Mouse (Mus musculus): ENCODE results near the gene Vmn2r3. TPM values are rescaled to one million over a fixed set of nuclear protein-coding genes. Genes with fewer than 3 reads are reported as not detected.
"Not testable (repeated sequence)": the region's sequence is repeated elsewhere in the genome, so short reads cannot be mapped to it uniquely, and the experiment has no call there.

The Vmn2r3 gene
- total RNA-seq (2021) (not detected), polyA plus RNA-seq (2012; rRNA removed) (not detected in 2 replicates)
- long read RNA-seq, result 0 reads

DNA sequence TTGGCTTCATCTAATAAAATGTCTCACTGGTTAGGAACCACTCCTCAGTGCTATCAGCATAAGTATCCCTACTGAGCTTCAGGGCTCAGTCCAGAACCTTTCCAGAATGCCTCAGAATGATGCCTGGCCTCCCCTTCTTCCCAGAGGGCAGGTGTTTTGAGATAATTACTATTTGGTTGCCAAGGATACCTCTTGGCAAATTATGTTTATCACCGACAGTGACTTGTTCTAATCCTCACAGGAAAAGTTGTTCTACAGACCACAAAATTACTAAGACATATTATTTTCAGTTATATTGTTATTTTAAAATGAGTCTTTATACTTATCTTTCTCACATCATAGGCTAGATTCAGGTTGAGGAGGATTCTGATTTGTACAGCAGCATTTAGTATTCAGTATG lies at the start of gene Vmn2r3:
Gene Vmn2r3 (minus strand): TSS at position 101 of the 400 bp plus-strand sequence.
- Histone ChIP-seq H3K4me3 (no peak within 1 kb of the TSS), H3K4me1 (ENCODE audit: control insufficient read depth, insufficient read depth, low read length) (no peaks in the 10 kb centered on the region), H3K27me3 (ENCODE audit: control insufficient read depth, insufficient read depth, low read length) (no peaks in the 10 kb centered on the region), H3K27ac (no peak within 1 kb of the TSS), H3K9ac (ENCODE audit: low read depth, low read length) (no peak within 1 kb of the TSS), H3K79me2 (replicated peaks; ENCODE audit: control insufficient read depth, insufficient read depth, low read length) (no peaks in the 10 kb centered on the region), H3K36me3 (ENCODE audit: control insufficient read depth, insufficient read depth, low read length) (no peaks in the 10 kb centered on the region)
- intact Hi-C loops (cut with DNase I), result no loop called here
- TF ChIP-seq EP300 (IDR thresholded peaks at IDR 0.05; ENCODE audit: insufficient read depth, low read depth, low read length) (no peak), CTCF (IDR thresholded peaks at IDR 0.05) (no peak), POLR2A (IDR thresholded peaks at IDR 0.05; ENCODE audit: insufficient read depth, low read depth, low read length) (no peak)
- no peak for DNase-seq
- 73% methylated on average over 1 of the region's 1 CpGs for WGBS

DNA sequence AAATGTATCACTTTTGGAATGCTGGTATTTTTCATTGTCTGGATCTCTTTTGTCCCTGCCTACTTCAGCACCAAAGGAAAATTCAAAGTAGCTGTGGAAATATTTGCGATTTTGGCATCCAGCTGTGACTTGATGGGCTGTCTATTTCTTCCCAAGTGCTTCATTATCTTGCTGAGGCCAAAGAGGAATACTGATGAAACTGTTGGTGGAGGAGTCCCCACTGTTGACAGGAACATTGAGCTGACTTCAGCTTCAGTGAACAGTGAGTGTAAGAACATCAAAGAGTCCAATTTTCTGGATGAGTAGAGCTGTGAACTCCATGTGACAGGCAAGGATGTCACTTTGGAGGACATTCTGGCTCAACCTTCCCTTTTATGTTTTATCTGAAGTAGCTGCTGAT lies 43.0 kb upstream of the Vmn2r3 start:
- no peak for DNase-seq
- H3K27me3 ChIP-seq (ENCODE audit: control insufficient read depth, insufficient read depth, low read length), result no peaks in the 10 kb centered on the region
- H3K27ac ChIP-seq, result no peak overlapping the region
- no peaks in the 10 kb centered on the region for H3K4me1 ChIP-seq (ENCODE audit: control insufficient read depth, insufficient read depth, low read length)
- no peak overlapping the region for H3K9ac ChIP-seq (ENCODE audit: low read depth, low read length)
- 49% methylated on average over 1 of the region's 1 CpGs for WGBS
- H3K4me3 ChIP-seq, result no peak overlapping the region
- intact Hi-C loops (cut with DNase I), result no loop called here
- no peaks in the 10 kb centered on the region for H3K36me3 ChIP-seq (ENCODE audit: control insufficient read depth, insufficient read depth, low read length)
- TF ChIP-seq EP300 (IDR thresholded peaks at IDR 0.05; ENCODE audit: insufficient read depth, low read depth, low read length) (no peak), POLR2A (IDR thresholded peaks at IDR 0.05; ENCODE audit: insufficient read depth, low read depth, low read length) (no peak), CTCF (IDR thresholded peaks at IDR 0.05) (no peak)
- H3K79me2 ChIP-seq (replicated peaks; ENCODE audit: control insufficient read depth, insufficient read depth, low read length), result no peaks in the 10 kb centered on the region

DNA sequence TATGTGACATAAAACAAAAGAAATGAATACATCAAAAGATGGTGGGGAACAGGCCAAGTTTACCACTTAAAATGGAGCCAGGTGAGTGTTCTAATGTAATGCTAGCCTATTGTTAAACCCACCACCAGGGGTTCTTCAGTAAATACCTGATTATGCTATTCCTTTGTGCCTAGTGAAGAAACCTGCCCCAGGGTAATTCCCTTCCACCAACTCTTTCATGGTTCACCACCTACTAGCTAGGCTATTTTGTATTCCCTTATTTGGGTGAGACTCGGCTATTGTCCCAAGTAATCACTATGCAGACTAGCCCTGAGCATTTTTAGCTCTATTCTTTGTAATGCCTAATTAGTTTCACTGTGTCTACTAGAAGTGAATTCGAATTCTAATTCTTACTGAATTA lies 32.3 kb upstream of the Vmn2r3 start:
- Histone ChIP-seq H3K79me2 (replicated peaks; ENCODE audit: control insufficient read depth, insufficient read depth, low read length) (no peaks in the 10 kb centered on the region), H3K9ac (ENCODE audit: low read depth, low read length) (no peak overlapping the region), H3K4me3 (no peak overlapping the region), H3K27me3 (ENCODE audit: control insufficient read depth, insufficient read depth, low read length) (no peaks in the 10 kb centered on the region), H3K36me3 (ENCODE audit: control insufficient read depth, insufficient read depth, low read length) (no peaks in the 10 kb centered on the region), H3K27ac (no peak overlapping the region), H3K4me1 (ENCODE audit: control insufficient read depth, insufficient read depth, low read length) (no peaks in the 10 kb centered on the region)
- intact Hi-C loops (cut with DNase I), result no loop called here
- no peak for TF ChIP-seq CTCF (IDR thresholded peaks at IDR 0.05)
- no peak for TF ChIP-seq POLR2A (IDR thresholded peaks at IDR 0.05; ENCODE audit: insufficient read depth, low read depth, low read length)
- no peak for TF ChIP-seq EP300 (IDR thresholded peaks at IDR 0.05; ENCODE audit: insufficient read depth, low read depth, low read length)
- 76% methylated on average over 2 of the region's 2 CpGs for WGBS
- DNase-seq, result no peak

DNA sequence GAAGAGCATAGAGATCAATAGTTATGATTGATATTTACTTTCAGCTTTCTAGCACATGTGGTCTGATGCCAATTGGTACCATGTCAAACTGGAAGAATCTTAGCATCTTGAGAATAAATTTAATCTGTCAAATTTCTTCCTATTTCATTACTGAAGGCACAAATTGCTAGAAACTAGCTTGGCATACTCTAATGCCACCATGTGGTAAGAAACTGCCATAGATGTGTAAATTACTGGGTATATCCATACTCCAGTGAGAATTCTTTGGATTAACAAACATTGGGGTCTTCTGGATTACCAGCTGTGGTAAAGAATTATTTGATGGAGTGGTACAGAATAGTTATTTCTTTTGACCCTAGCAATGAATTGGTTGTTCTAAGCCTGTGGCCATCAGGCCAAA lies 17.3 kb upstream of the Vmn2r3 start:
- intact Hi-C loops (cut with DNase I), result loop anchor here (2.0 kb wide), 1 partner anchor 268 kb away; no protein-coding TSS in a partner anchor
- Histone ChIP-seq H3K79me2 (replicated peaks; ENCODE audit: control insufficient read depth, insufficient read depth, low read length) (no peaks in the 10 kb centered on the region), H3K4me3 (no peak overlapping the region), H3K4me1 (ENCODE audit: control insufficient read depth, insufficient read depth, low read length) (no peaks in the 10 kb centered on the region), H3K9ac (ENCODE audit: low read depth, low read length) (no peak overlapping the region), H3K27ac (no peak overlapping the region), H3K36me3 (ENCODE audit: control insufficient read depth, insufficient read depth, low read length) (no peaks in the 10 kb centered on the region), H3K27me3 (ENCODE audit: control insufficient read depth, insufficient read depth, low read length) (no peaks in the 10 kb centered on the region)
- TF ChIP-seq EP300 (IDR thresholded peaks at IDR 0.05; ENCODE audit: insufficient read depth, low read depth, low read length), result no peak
- no peak for TF ChIP-seq POLR2A (IDR thresholded peaks at IDR 0.05; ENCODE audit: insufficient read depth, low read depth, low read length)
- peak; percentile 63 for TF ChIP-seq CTCF (IDR thresholded peaks at IDR 0.05)
- no peak for DNase-seq

DNA sequence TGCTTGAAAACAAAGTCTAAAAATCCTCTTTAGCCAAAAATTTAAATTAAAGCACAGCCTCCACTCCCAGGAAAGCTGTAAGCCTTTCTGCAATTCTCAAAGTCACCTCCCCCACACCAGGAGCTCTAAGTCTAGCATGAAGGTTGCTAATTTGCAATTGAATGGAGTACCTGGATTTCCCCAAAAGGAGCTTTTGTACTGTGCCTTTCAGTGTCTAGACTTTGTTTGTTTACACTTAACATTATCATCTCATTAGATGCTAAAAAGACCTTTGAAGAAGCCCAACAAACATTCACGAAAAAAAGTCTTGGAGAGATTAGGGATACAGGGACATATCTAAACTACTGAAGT lies 23.8 kb downstream of the Vmn2r3 start:
- intact Hi-C loops (cut with DNase I), result no loop called here
- no peaks in the 10 kb centered on the region for H3K27me3 ChIP-seq (ENCODE audit: control insufficient read depth, insufficient read depth, low read length)
- H3K27ac ChIP-seq, result no peak overlapping the region
- H3K79me2 ChIP-seq (replicated peaks; ENCODE audit: control insufficient read depth, insufficient read depth, low read length), result no peaks in the 10 kb centered on the region
- no peak overlapping the region for H3K4me3 ChIP-seq
- no peaks in the 10 kb centered on the region for H3K4me1 ChIP-seq (ENCODE audit: control insufficient read depth, insufficient read depth, low read length)
- 50% methylated on average over 1 of the region's 1 CpGs for WGBS
- no peaks in the 10 kb centered on the region for H3K36me3 ChIP-seq (ENCODE audit: control insufficient read depth, insufficient read depth, low read length)
- H3K9ac ChIP-seq (ENCODE audit: low read depth, low read length), result no peak overlapping the region
- TF ChIP-seq CTCF (IDR thresholded peaks at IDR 0.05), result no peak
- TF ChIP-seq POLR2A (IDR thresholded peaks at IDR 0.05; ENCODE audit: insufficient read depth, low read depth, low read length), result no peak
- TF ChIP-seq EP300 (IDR thresholded peaks at IDR 0.05; ENCODE audit: insufficient read depth, low read depth, low read length), result no peak
- DNase-seq, result no peak

DNA sequence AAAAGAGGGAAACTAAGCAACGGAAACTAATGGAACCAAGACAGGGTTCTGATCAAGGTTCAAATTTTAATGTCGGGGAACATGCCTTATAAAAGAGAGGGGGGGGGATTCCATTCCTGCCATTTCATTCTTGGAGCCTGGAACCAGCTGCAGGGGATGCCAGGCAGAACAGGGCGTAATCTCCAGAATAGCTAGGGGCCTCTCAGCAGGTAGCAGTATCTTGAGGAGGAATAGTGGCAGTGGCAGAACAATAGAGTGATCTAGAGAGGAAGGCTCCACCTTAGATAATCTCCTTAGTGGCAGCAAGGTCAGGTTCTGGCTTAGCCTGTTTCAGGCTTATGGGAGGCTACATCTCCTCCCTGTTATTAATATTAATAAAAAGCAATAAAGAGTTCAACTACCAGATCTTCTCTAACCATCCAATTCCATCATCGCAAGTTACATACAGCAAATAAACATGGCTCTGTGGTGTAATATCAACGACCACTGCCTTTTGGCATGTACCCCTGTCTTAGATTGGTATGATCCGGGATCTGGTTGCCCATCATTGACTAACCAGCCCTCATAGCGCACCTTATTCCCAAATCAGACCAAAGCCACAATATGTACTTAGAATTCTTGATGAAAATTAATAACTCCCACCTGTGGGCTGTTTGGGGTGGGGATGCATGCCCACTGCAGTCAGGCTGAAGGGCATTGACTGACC lies 24.3 kb downstream of the Vmn2r3 start:
- H3K79me2 ChIP-seq (replicated peaks; ENCODE audit: control insufficient read depth, insufficient read depth, low read length); intact Hi-C loops (cut with DNase I); DNase-seq; H3K9ac ChIP-seq (ENCODE audit: low read depth, low read length); H3K36me3 ChIP-seq (ENCODE audit: control insufficient read depth, insufficient read depth, low read length); H3K4me1 ChIP-seq (ENCODE audit: control insufficient read depth, insufficient read depth, low read length); H3K27me3 ChIP-seq (ENCODE audit: control insufficient read depth, insufficient read depth, low read length); H3K27ac ChIP-seq; H3K4me3 ChIP-seq: not testable (repeated sequence)
- 59% methylated on average over 7 of the region's 7 CpGs for WGBS

Data from heart, adult 2 months (tissue).